29 mouse cellular contexts compared by ENCODE assay signal in genomic region chr16:87736106-87736505, GRCm38 (mm10). TPM values are rescaled to one million over a fixed set of nuclear protein-coding genes. Genes with fewer than 3 reads are reported as not detected.
DNase-seq lines count a peak whose midpoint lies in the region; ATAC-seq and TF ChIP-seq lines count a peak whose summit lies in the region.
"Had no signal": no experiment of that assay in that cellular context is flagged by ENCODE, and none has a peak within 500 bp of the region (broad histone marks: within the 10 kb centered on the region; RNA-seq: fewer than 3 reads in every experiment).

No protein-coding gene starts in this region.

- H3K27me3 ChIP-seq in forebrain, embryonic 12.5 days: no peaks in the 10 kb centered on the region
- no peaks in the 10 kb centered on the region for H3K27me3 ChIP-seq in forebrain, embryonic 10.5 days (ENCODE audit: poor library complexity, severe bottlenecking)
- no peaks in the 10 kb centered on the region for H3K27me3 ChIP-seq in hindbrain, postnatal 0 days (ENCODE audit: insufficient read depth, low read length)
- no peaks in the 10 kb centered on the region for H3K27me3 ChIP-seq in hindbrain, embryonic 14.5 days (ENCODE audit: control insufficient read depth, insufficient read depth, low read length)
- no peaks in the 10 kb centered on the region for H3K27me3 ChIP-seq in lung, postnatal 0 days (replicated peaks; ENCODE audit: insufficient read depth, low read length)
- H3K27me3 ChIP-seq: embryonic facial prominence, embryonic 12.5 days; heart, embryonic 13.5 days; intestine, embryonic 15.5 days; lung, embryonic 15.5 days; neural tube, embryonic 13.5 days had no signal

- no peak for TF ChIP-seq CTCF in hindbrain, postnatal 0 days (IDR thresholded peaks at IDR 0.05; ENCODE audit: low read depth)
- no peak for TF ChIP-seq CTCF in lung, postnatal 0 days (IDR thresholded peaks at IDR 0.05)

- H3K9ac ChIP-seq in forebrain, embryonic 12.5 days: no peak overlapping the region
- no peak overlapping the region for H3K9ac ChIP-seq in hindbrain, postnatal 0 days (replicated peaks; ENCODE audit: low read length)
- no peak overlapping the region for H3K9ac ChIP-seq in hindbrain, embryonic 14.5 days
- no peak overlapping the region for H3K9ac ChIP-seq in lung, postnatal 0 days (replicated peaks; ENCODE audit: low read depth)
- H3K9ac ChIP-seq: embryonic facial prominence, embryonic 12.5 days; heart, embryonic 13.5 days; intestine, embryonic 15.5 days; liver, embryonic 14.5 days; lung, embryonic 15.5 days; neural tube, embryonic 13.5 days had no signal

- no peak overlapping the region for H3K27ac ChIP-seq in forebrain, embryonic 12.5 days
- H3K27ac ChIP-seq in forebrain, embryonic 10.5 days: no peak overlapping the region
- no peak overlapping the region for H3K27ac ChIP-seq in hindbrain, postnatal 0 days
- no peak overlapping the region for H3K27ac ChIP-seq in hindbrain, embryonic 14.5 days
- no peak overlapping the region for H3K27ac ChIP-seq in lung, postnatal 0 days (ENCODE audit: low read length)
- H3K27ac ChIP-seq: embryonic facial prominence, embryonic 12.5 days; heart, embryonic 13.5 days; hindbrain, embryonic 10.5 days; intestine, embryonic 15.5 days; kidney, postnatal 0 days; liver, embryonic 14.5 days; lung, embryonic 15.5 days; midbrain, embryonic 10.5 days; neural tube, embryonic 13.5 days had no signal

- no peak for TF ChIP-seq EP300 in lung, postnatal 0 days (IDR thresholded peaks at IDR 0.05)

- DNase-seq in forebrain, embryonic 10.5 days (ENCODE audit: extremely low spot score, low spot score): no peak
- DNase-seq in hindbrain, postnatal 0 days (ENCODE audit: low spot score): no peak
- no peak for DNase-seq in hindbrain, embryonic 14.5 days (ENCODE audit: low spot score)
- peak; percentile 34 for DNase-seq in lung, postnatal 0 days (ENCODE audit: low spot score)
- DNase-seq in lung, postnatal 25 days (ENCODE audit: low spot score): no peak
- DNase-seq in thymus, postnatal 14 days: peak; percentile 4
- no peak for DNase-seq in thymus, postnatal 25 days
- DNase-seq: adrenal gland, postnatal 10 days; cerebellum, adult 9-10 months; embryo, embryonic 11 days; heart, adult 18-20 months; heart, postnatal 10 days; kidney, adult 8-10 months; layer of hippocampus, postnatal 36 days; liver; right cerebral cortex, postnatal 25 days had no signal

- ATAC-seq in forebrain, embryonic 12.5 days (ENCODE audit: low FRiP score): peak; percentile 18; the same call in 1 of the 2 replicates
- peak; percentile 19; the same call in 1 of the 2 replicates for ATAC-seq in hindbrain, postnatal 0 days
- ATAC-seq in hindbrain, embryonic 14.5 days (ENCODE audit: low FRiP score): no peak
- peak; percentile 64 for ATAC-seq in lung, postnatal 0 days
- ATAC-seq: hindbrain, embryonic 16.5 days; midbrain, embryonic 16.5 days had no signal

- H3K9me3 ChIP-seq in forebrain, embryonic 12.5 days: no peaks in the 10 kb centered on the region
- H3K9me3 ChIP-seq in forebrain, embryonic 10.5 days: no peaks in the 10 kb centered on the region
- H3K9me3 ChIP-seq in hindbrain, postnatal 0 days (ENCODE audit: low read length): no peaks in the 10 kb centered on the region
- H3K9me3 ChIP-seq in hindbrain, embryonic 14.5 days (ENCODE audit: control insufficient read depth, low read length): no peaks in the 10 kb centered on the region
- H3K9me3 ChIP-seq in lung, postnatal 0 days (ENCODE audit: low read length): no peaks in the 10 kb centered on the region
- H3K9me3 ChIP-seq: embryonic facial prominence, embryonic 12.5 days; G1E; heart, embryonic 13.5 days; hindbrain, embryonic 10.5 days; intestine, embryonic 15.5 days; lung, embryonic 15.5 days; midbrain, embryonic 10.5 days; neural tube, embryonic 13.5 days had no signal

- H3K4me2 ChIP-seq in forebrain, embryonic 12.5 days: no peak overlapping the region
- H3K4me2 ChIP-seq in hindbrain, postnatal 0 days (ENCODE audit: low read depth, low read length): no peak overlapping the region
- H3K4me2 ChIP-seq in hindbrain, embryonic 14.5 days (replicated peaks): no peak overlapping the region
- no peak overlapping the region for H3K4me2 ChIP-seq in lung, postnatal 0 days (replicated peaks; ENCODE audit: low read depth, low read length)
- H3K4me2 ChIP-seq: embryonic facial prominence, embryonic 12.5 days; heart, embryonic 13.5 days; intestine, embryonic 15.5 days; lung, embryonic 15.5 days; neural tube, embryonic 13.5 days had no signal

- no peaks in the 10 kb centered on the region for H3K4me1 ChIP-seq in forebrain, embryonic 12.5 days
- peaks cover 13% of the 10 kb centered on the region for H3K4me1 ChIP-seq in forebrain, embryonic 10.5 days
- no peaks in the 10 kb centered on the region for H3K4me1 ChIP-seq in hindbrain, postnatal 0 days (ENCODE audit: insufficient read depth, low read length)
- H3K4me1 ChIP-seq in hindbrain, embryonic 14.5 days (replicated peaks; ENCODE audit: control insufficient read depth, insufficient read depth, low read length): no peaks in the 10 kb centered on the region
- H3K4me1 ChIP-seq in lung, postnatal 0 days (ENCODE audit: insufficient read depth, low read depth, low read length): no peaks in the 10 kb centered on the region
- H3K4me1 ChIP-seq: embryonic facial prominence, embryonic 12.5 days; lung, embryonic 15.5 days; neural tube, embryonic 13.5 days had no signal

- H3K36me3 ChIP-seq in forebrain, embryonic 12.5 days (replicated peaks): no peaks in the 10 kb centered on the region; the same call in none of the 2 replicates
- H3K36me3 ChIP-seq in forebrain, embryonic 10.5 days (replicated peaks): peaks cover 8% of the 10 kb centered on the region
- no peaks in the 10 kb centered on the region for H3K36me3 ChIP-seq in hindbrain, postnatal 0 days (ENCODE audit: insufficient read depth, low read length)
- peaks cover 11% of the 10 kb centered on the region for H3K36me3 ChIP-seq in hindbrain, embryonic 14.5 days (replicated peaks; ENCODE audit: control insufficient read depth, insufficient read depth)
- H3K36me3 ChIP-seq in lung, postnatal 0 days (ENCODE audit: insufficient read depth, low read length): no peaks in the 10 kb centered on the region
- H3K36me3 ChIP-seq: intestine, embryonic 15.5 days had no signal

- no peak overlapping the region for H3K4me3 ChIP-seq in forebrain, embryonic 12.5 days (replicated peaks)
- no peak overlapping the region for H3K4me3 ChIP-seq in forebrain, embryonic 10.5 days
- no peak overlapping the region for H3K4me3 ChIP-seq in hindbrain, postnatal 0 days (ENCODE audit: low read length)
- no peak overlapping the region for H3K4me3 ChIP-seq in hindbrain, embryonic 14.5 days (replicated peaks; ENCODE audit: low read length)
- H3K4me3 ChIP-seq in lung, postnatal 0 days (ENCODE audit: low read depth, low read length): no peak overlapping the region
- H3K4me3 ChIP-seq: embryonic facial prominence, embryonic 12.5 days; heart, embryonic 13.5 days; hindbrain, embryonic 10.5 days; intestine, embryonic 15.5 days; lung, embryonic 15.5 days; midbrain, embryonic 10.5 days; neural tube, embryonic 13.5 days had no signal

- 86% methylated on average over 11 of the region's 11 CpGs for WGBS in forebrain, embryonic 12.5 days
- 93% methylated on average over 11 of the region's 11 CpGs for WGBS in forebrain, embryonic 10.5 days
- WGBS in hindbrain, postnatal 0 days: 75% methylated on average over 11 of the region's 11 CpGs
- 83% methylated on average over 11 of the region's 11 CpGs for WGBS in hindbrain, embryonic 14.5 days
- 58% methylated on average over 11 of the region's 11 CpGs for WGBS in lung, postnatal 0 days

RNA-seq across cellular contexts. Expression of gene Bach1, which starts 37.4 kb away (rescaled TPM):
- 19.3 and 19.4 TPM in 2 replicates for polyA plus RNA-seq in forebrain, embryonic 12.5 days (2016; fragmentation: Nextera tagmentation; extraction: Ambion mirVana)
- polyA plus RNA-seq in forebrain, embryonic 10.5 days (2016; fragmentation: Nextera tagmentation; extraction: Ambion mirVana): 10.8 and 12.0 TPM in 2 replicates
- total RNA-seq in hindbrain, postnatal 0 days (2014; rRNA removed): 34.2 and 44.5 TPM in 2 replicates
- 12.3 and 13.1 TPM in 2 replicates for polyA plus RNA-seq in hindbrain, postnatal 0 days (2015; fragmentation: Nextera tagmentation; extraction: Ambion mirVana)
- polyA plus RNA-seq in hindbrain, embryonic 14.5 days (2014; fragmentation: Nextera tagmentation; extraction: Ambion mirVana): 18.8 and 19.9 TPM in 2 replicates
- polyA plus RNA-seq in lung, postnatal 0 days (2015; fragmentation: Nextera tagmentation; extraction: Ambion mirVana): 13.1 and 13.7 TPM in 2 replicates

Comparison
In these comparisons a context has a peak if more than half of its experiments do, and no peak if none do; other contexts are left out.
1. DNase-seq: peak in lung, postnatal 0 days (single experiment) and thymus, postnatal 14 days (single experiment); none in forebrain, embryonic 10.5 days (single experiment), hindbrain, postnatal 0 days (single experiment), hindbrain, embryonic 14.5 days (single experiment), lung, postnatal 25 days (single experiment) and thymus, postnatal 25 days (single experiment).